Mouse (Mus musculus): Measurements from ENCODE around the gene Mrpl53.

DNA sequence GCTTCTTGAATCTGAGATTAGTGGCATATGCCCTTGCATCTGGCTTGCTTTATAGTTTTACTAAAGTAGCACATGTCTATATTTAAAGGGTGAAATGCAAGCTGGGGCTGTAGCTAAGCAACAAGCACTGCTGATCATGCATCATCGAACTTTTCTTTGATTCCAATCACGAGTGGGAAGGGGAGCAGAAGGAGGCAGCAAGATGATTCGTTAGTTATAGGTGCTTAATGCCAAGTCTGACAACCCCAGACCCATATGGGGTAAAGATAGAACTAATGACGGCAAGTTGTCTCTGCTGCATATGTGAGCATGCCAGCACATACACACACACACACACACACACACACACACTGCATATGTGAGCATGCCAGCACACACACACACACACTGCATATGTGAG is 4.7 kb upstream of the Mrpl53 start:
- no peak for TF ChIP-seq JUN (IDR thresholded peaks at IDR 0.05; ENCODE audit: insufficient read depth, low read depth, low read length)
- no peak for TF ChIP-seq EP300 (IDR thresholded peaks at IDR 0.05; ENCODE audit: low read length)

Data from CH12.LX (cell line).